Mouse (Mus musculus) spleen, adult 2 months (tissue): Measurements from ENCODE around the gene Rrad.

ENCODE experiments used
- CTCF ChIP-seq: fragments of 200-500 bp; IDR thresholded peaks from 2 replicates; pipeline ENCODE4 v1.5.1; 2011; ENCODE audit warnings: mild to moderate bottlenecking, inconsistent platforms; ENCODE audit not compliant: insufficient read depth, insufficient read length, insufficient replicate concordance; ENCODE audit errors: extremely low read depth
- POLR2A ChIP-seq: fragments of 200-500 bp; IDR thresholded peaks from 2 replicates; pipeline ENCODE4 v1.6.1; 2011; ENCODE audit warnings: low read depth, low read length, inconsistent platforms

GRCm38 (mm10) chr8:104607944-104608343 is 23.2 kb downstream of the Rrad start:
- TF ChIP-seq POLR2A (no peak), CTCF (no peak)
